Mouse (Mus musculus) liver, adult 2 months (tissue): ENCODE measurements around the gene Prpf40a.
A peak's percentile ranks its signal among the peaks of the same experiment; 100 is the strongest.

Experiments
- CTCF ChIP-seq: fragments of 200-500 bp; IDR thresholded peaks from 2 replicates; pipeline ENCODE4 v1.5.1; 2011; ENCODE audit warnings: low read depth, low read length, control low read depth
- POLR2A ChIP-seq: fragments of 200-500 bp; IDR thresholded peaks from 2 replicates; pipeline ENCODE4 v1.6.1; 2011; ENCODE audit warnings: low read length, control low read depth; ENCODE audit not compliant: insufficient read depth; ENCODE audit errors: extremely low read depth

DNA sequence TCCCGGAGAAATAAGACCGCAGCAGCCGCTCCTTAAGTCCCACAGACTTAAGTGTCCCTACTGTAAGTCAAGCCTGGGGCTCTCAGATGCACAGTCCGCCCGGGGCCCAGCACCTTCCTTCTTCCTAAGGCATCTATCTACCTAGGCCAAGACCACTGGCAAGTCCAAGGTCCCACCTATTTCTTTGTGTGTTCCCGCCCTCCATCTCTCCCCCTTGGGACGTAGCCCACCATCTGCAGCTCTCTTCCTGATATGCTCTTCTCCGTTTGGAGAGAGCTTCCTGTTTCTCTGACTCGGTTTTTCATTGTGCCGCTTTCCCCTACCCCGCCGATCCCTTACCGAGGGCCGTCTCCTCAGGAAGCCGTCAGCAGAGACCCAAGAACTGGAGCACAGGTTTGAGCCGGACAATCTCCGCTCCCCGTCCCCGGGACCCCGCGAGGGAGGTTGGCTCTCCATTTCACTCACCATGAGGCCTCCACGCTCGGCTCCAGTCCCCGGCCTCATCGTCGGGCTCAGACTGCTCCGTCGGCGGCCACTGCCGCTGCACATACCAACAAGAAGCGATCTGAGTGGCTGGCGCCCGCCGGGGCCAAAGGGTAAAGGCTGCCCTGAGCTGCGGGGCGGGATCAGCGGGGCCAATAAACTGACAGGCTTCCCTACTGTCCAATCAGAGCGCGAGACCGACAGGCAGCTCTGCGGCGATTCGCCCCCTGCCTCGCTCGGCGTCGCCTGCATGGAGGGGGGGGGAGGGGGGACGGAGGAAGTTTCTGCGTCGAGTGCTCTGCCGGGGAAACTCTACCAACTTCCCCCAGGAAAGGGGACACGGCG lies at the start of gene Prpf40a:
- TF ChIP-seq CTCF (peak; percentile 5; the same call in 1 of the 2 replicates), POLR2A (peak; percentile 66)
